Mouse (Mus musculus) heart, postnatal 25 days (tissue): Measurements from ENCODE around the gene Prr18. TPM values are rescaled to one million over a fixed set of nuclear protein-coding genes. Genes with fewer than 3 reads are reported as not detected.

Experiments used
- DNase-seq: peaks from one replicate; pipeline ENCODE4 v3.0.0; 2022; ENCODE audit warnings: low spot score
- intact Hi-C: fragments of 180-260 bp; cut with DNase I; formaldehyde crosslinking; loops from one replicate; pipeline ENCODE4 v1.15.1; 2025
- total RNA-seq, 2 experiments: library from RNA; stranded (reverse); gene quantifications; 2 replicates each; pipeline ENCODE4 v1.2.3; 2021

Prr18 gene
- total RNA-seq, 2 experiments from 2014 or later: 0.25 to 0.44 TPM

- intact Hi-C loops: no loop called here
These were observed 2.6 kb downstream of the Prr18 start for GRCm38 (mm10) chr17:8339666-8340374.

DNA sequence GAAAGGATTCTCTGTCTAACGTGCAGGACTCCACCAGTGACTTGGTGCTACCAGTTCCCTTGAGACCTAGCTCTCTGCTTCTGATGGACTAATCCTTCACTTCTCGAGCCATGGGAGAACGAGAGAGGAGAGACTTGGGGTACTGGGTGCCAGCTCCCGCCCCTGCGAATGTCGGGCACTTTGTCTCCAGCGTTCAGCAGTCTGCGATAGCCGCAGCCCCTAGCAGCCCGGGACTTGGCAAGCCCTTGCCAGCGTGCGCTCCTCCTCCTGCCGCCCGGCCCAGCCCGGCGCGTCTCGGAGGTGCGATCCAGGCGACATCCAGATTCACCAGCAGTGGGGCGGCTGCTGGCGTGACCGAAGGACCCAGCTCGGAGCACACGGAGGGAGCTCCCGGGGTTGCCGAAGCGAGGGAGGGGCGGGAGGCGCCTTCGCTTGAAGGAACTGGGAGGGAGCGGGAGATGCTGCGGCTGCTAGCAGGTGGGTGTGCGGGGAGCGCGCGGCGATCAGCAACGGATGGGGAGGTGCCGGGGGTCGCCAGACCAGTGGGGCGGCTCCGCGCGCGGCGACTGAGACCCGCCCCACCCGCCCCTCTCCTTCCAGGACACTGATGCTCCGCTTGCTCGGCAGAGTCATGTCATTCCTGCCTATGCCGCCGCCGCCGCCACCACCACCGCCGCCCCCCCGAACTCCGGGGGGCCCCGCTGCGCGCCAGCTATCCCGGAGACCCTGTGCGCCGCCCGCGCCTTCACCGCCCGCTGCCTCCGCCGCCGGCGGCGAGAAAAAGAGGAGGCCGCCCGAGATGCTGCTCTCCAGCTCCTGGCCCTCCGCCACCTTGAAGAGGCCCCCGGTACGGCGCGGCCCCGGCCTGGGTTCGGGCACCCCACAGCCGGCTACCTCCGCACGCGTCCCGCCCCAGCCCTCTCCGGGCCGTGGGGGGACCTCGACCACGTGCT, 3.4 kb downstream of the Prr18 start:
- intact Hi-C loops: no loop called here
- no peak for DNase-seq

More at GRCm38 (mm10) chr17:8339666-8340374, 2.6 kb downstream of the Prr18 start:
- DNase-seq: no peak

GRCm38 (mm10) chr17:8341360-8341963, 4.2 kb downstream of the Prr18 start:
- no peak for DNase-seq
- intact Hi-C loops: no loop called here

DNA sequence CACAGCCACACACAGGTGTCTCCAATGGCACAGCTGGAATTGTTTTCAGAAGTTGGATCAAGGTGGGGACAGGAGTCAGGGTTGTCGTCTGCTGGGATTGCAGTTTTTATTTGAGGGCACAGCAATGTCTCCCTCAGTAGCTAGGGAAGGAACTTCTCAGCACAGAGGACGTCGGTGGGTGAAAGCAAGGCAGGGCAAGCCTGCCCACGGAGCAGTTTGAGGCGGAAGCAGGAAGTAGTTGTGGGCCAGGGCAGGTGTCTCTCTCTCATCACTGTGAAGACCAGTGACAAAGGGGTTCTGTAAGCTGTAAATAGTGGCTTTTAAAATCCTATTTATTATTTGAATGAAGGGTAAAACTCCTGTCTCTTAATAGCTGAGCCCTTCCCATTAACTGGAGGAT, 5.4 kb downstream of the Prr18 start:
- DNase-seq: no peak
- intact Hi-C loops: no loop called here

GRCm38 (mm10) chr17:8343416-8343815, 6.2 kb downstream of the Prr18 start:
- DNase-seq: no peak
- intact Hi-C loops: no loop called here

DNA sequence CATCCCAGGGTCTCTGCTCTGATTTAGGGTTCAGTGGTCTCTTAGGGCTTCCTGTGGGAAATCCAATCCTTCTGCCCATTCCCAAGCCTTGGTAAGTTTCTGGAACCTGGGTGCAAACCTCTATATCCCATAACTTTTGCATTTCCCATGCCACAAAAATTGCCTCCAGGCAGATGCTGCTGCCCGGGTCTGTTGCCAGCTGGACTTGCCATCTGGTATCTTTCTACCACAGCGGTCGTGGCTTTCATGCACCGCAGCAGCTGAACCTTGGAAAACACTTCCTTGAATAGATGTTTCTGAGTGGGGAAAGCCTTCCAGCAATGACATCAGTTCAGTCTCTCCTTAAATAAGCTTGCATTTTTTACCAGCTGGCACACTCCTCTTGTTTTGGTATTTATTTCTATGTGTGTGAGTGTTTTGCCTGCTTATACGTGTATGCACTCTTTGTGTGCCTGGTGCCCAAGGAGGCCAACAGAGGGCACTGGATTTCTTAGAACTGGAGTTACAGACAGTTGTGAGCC, 10.6 kb downstream of the Prr18 start:
- intact Hi-C loops: no loop called here
- no peak for DNase-seq

- intact Hi-C loops: no loop called here
- DNase-seq: no peak
These were observed 11.7 kb downstream of the Prr18 start for GRCm38 (mm10) chr17:8348941-8349340.

DNA sequence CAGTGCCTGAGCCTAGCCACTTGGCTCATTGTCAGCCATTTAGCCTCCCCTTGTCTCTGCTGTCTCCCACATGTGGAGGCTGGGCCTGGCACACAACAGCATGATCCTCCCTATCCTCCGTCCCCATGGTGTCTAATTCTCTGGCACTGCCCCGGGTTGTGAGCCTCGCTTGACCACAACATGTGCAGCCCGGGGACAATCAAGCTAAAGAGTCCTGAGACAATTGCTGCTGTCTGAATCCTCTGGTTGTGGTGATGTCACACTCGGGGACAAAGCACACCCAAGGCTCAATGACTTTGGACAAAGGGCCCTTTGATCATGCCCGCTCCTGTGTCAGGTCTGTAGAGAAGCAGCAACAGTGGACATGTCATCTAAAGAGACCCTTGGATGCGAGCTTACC, 13.8 kb downstream of the Prr18 start:
- no peak for DNase-seq
- intact Hi-C loops: no loop called here

- DNase-seq: no peak
- intact Hi-C loops: no loop called here
These were observed 18.4 kb downstream of the Prr18 start, which contains the start of gene T2 for GRCm38 (mm10) chr17:8355692-8356091. Gene T2 (plus strand): TSS chr17:8355992.

- intact Hi-C loops: no loop called here
- DNase-seq: no peak
These were observed 20.2 kb downstream of the Prr18 start for GRCm38 (mm10) chr17:8357498-8357897.

GRCm38 (mm10) chr17:8360876-8361275, 23.6 kb downstream of the Prr18 start:
- DNase-seq: no peak
- intact Hi-C loops: no loop called here

- DNase-seq: no peak
- intact Hi-C loops: no loop called here
These were observed 24.2 kb downstream of the Prr18 start for GRCm38 (mm10) chr17:8361281-8362103.

- no peak for DNase-seq
- intact Hi-C loops: no loop called here
These were observed 30.5 kb downstream of the Prr18 start for GRCm38 (mm10) chr17:8367514-8368480.

GRCm38 (mm10) chr17:8368570-8368969, 31.3 kb downstream of the Prr18 start:
- intact Hi-C loops: no loop called here
- no peak for DNase-seq

GRCm38 (mm10) chr17:8369171-8369570, 31.9 kb downstream of the Prr18 start:
- intact Hi-C loops: no loop called here

DNA sequence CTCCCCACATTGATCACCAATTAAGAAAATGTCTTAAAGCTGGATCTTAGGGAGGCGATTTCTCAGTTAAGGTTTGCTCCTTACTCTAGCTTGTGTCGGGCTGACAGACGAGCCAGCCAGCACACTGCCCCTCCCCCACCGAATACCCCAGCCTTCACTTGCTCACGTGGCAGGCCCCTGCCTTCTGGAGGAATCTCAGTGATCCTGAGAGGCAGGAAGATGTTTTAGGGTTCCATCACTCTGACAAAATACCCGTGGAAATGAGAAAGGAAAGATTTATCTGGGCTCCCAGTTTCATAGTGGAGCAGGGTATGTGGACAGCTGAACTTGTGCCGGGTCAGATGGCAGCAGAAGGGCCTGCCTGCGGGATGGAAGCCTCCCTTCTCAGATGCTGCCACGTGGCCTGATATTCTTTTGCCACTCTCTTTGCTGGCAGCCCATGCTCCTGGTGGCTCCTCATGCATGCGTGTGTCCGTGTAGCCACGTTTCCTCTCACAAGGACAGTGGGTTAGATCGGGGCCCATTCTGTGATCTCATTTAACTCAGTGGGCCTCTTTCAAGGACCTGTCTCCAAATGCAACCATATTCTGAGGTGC, 33.5 kb downstream of the Prr18 start:
- no peak for DNase-seq
- intact Hi-C loops: loop anchor here (5.0 to 10.0 kb wide), 2 partner anchors 58 to 176 kb away; partner anchors contain the start of gene Sft2d1

More at GRCm38 (mm10) chr17:8369171-8369570, 31.9 kb downstream of the Prr18 start:
- no peak for DNase-seq

DNA sequence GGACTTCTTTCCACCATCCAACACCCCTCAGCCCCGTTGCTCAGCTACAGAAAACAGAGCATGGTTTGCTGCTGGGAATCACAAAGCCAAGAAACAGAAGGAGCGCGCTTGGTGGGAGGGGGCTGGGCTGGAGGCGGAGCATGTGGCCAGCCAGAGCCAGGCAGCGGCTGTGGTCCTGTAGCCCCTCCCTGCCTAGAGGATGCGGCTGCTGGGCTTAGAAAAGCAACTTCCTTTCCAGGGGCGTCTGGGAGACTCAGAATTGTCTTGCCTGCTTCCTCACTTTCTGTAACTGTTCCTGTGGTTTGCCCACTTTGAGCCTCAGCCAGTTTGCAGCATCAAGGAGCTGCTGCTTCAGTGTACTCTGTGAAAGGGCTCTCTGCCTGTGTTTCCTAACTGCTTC, 34.6 kb downstream of the Prr18 start:
- peak; percentile 26 for DNase-seq
- intact Hi-C loops: loop anchor here (1.0 to 10.0 kb wide), 3 partner anchors 60 to 177 kb away; partner anchors contain the start of gene Sft2d1
